Mouse (Mus musculus) layer of hippocampus, postnatal 36 days (tissue): ENCODE data around the gene Vmn1r118. TPM values are rescaled to one million over a fixed set of nuclear protein-coding genes. Genes with fewer than 3 reads are reported as not detected.
"Not testable (repeated sequence)": the region's sequence is repeated elsewhere in the genome, so short reads cannot be mapped to it uniquely, and the experiment has no call there.

Experiments
- DNase-seq, 2 experiments: peaks; one replicate each; pipeline ENCODE4 v3.0.0; 2022
- total RNA-seq, 2 experiments: library from RNA; stranded (reverse); gene quantifications; 2 replicates each; pipeline ENCODE4 v1.2.3; 2021

Gene Vmn1r118
- not detected for total RNA-seq

DNA sequence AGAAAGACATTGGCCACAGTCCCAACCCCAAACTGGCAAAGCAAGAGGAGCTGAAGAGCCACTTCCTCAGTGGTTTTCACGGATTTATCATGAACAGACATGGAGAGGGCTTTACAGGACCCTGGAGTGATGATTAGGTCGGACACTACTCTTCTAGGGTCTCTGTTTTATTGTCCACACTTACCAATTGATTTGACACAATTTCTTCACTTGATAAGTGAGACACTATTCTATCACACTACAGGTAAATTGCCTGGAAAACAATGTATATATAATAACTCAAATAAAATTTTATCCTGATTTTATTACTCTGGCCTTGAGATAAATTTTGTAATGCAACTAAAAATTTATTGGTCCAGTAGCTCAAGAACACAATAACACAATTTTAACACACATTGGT, at the start of gene Vmn1r118:
Gene Vmn1r118 (minus strand): TSS at position 101 of the 400 bp plus-strand sequence.
- DNase-seq: not testable (repeated sequence)

DNA sequence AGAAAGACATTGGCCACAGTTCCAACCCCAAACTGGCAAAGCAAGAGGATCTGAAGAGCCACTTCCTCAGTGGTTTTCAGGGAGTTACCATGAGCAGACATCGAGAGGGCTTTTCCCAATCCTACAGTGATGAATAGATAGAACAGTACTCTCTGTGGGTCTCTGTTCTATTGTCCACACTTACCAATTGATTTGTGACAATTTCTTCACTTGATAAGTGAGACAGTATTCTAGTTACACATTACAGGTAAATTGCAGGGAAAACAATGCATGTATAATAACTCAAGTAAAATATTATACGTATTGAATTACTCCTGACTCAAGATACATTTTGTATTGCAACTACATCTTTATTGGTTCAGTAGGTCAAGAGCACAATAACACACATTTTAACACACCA, 28.1 kb downstream of the Vmn1r118 start, which contains the start of gene Vmn1r117:
Gene Vmn1r117 (minus strand): TSS at position 101 of the 400 bp plus-strand sequence.
- not testable (repeated sequence) for DNase-seq

DNA sequence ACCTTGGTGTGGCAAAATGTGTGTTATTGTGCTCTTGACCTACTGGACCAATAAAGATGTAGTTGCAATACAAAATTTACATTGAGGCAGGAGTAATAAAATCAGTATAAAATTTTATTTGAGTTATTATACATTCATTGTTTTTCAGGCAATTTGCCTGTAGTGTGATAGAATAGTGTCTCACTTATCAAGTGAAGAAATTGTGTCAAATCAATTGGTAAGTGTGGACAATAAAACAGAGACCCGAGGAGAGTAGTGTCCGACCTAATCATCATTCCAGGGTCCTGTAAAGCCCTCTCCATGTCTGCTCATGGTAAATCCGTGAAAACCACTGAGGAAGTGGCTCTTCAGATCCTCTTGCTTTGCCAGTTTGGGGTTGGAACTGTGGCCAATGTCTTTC, 40.2 kb downstream of the Vmn1r118 start, which contains the start of gene Vmn1r116:
Gene Vmn1r116 (plus strand): TSS at position 301 of the 400 bp plus-strand sequence.
- not testable (repeated sequence) for DNase-seq

Other genes with a start within 250 kb of the Vmn1r118 start
- gene Vmn1r107, start 243.4 kb downstream of the Vmn1r118 start, total RNA-seq: not detected
- gene Vmn1r111, start 209.1 kb downstream of the Vmn1r118 start, total RNA-seq: not detected
- gene Gm10668, start 181.7 kb downstream of the Vmn1r118 start, total RNA-seq: not detected
- gene Vmn1r112, start 141.2 kb downstream of the Vmn1r118 start, total RNA-seq: not detected
- gene Vmn1r113, start 125.1 kb downstream of the Vmn1r118 start, total RNA-seq: not detected
- not detected for gene Vmn1r114, start 100.2 kb downstream of the Vmn1r118 start, total RNA-seq
- not detected for gene Vmn1r115, start 67.4 kb downstream of the Vmn1r118 start, total RNA-seq
- not detected for gene Vmn1r116, start 40.1 kb downstream of the Vmn1r118 start, total RNA-seq
- gene Vmn1r117, start 28.2 kb downstream of the Vmn1r118 start, total RNA-seq: not detected
- gene Vmn1r119, start 100.1 kb upstream of the Vmn1r118 start, total RNA-seq: not detected
- not detected for gene Vmn1r120, start 141.4 kb upstream of the Vmn1r118 start, total RNA-seq
- not detected for gene Vmn1r121, start 186.2 kb upstream of the Vmn1r118 start, total RNA-seq
- gene Vmn1r122, start 221.8 kb upstream of the Vmn1r118 start, total RNA-seq: not detected
- gene Vmn1r123, start 249.8 kb upstream of the Vmn1r118 start, total RNA-seq: not detected